ENCODE assay signal across 8 mouse cellular contexts in the genomic region with DNA sequence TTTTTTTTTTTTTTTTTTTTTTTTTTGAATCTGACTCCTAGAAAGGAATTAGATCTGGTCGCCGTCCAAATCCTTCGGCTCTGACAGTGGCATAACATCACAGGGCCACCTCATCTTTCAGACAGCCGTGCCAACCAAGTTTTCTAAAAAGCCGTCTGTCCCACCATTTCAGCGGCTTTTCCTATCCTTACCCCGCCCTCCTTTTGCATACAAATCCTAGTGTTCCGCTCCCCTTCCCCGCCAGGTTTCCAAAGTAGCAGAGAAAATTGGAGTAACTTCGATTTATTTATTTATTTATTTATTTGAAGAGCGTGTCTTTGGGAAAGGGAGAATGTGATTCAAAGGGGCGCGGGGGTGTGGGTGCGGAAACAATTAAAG. TPM values are rescaled to one million over a fixed set of nuclear protein-coding genes. Genes with fewer than 3 reads are reported as not detected.
DNase-seq lines count a peak whose midpoint lies in the region; ATAC-seq and TF ChIP-seq lines count a peak whose summit lies in the region.

No protein-coding gene starts in this region.

- no peaks in the 10 kb centered on the region for H3K9me3 ChIP-seq in hindbrain, embryonic 12.5 days (replicated peaks)
- H3K9me3 ChIP-seq in midbrain, embryonic 15.5 days: no peaks in the 10 kb centered on the region

- DNase-seq in layer of hippocampus, adult 2 months (ENCODE audit: low spot score in 2 of 2): no peak
- no peak for DNase-seq in layer of hippocampus, adult 11-12 months (ENCODE audit: low spot score)
- peak; percentile 55 for DNase-seq in embryo, embryonic 11 days
- DNase-seq in natural killer cell, adult 2 months (ENCODE audit: low spot score in 2 of 2): no peak
- DNase-seq in left cerebral cortex, adult 11 months (ENCODE audit: low spot score): no peak
- DNase-seq in right cerebral cortex, postnatal 14 days: no peak

- TF ChIP-seq CTCF in layer of hippocampus, adult 2 months (conservative IDR thresholded peaks at IDR 0.05): 0 out of 2 replicates have a peak, but pooled peaks have one; percentile 3

- H3K4me1 ChIP-seq in hindbrain, embryonic 12.5 days: peaks cover 14% of the 10 kb centered on the region
- H3K4me1 ChIP-seq in midbrain, embryonic 15.5 days: peaks cover 36% of the 10 kb centered on the region

- no peak overlapping the region for H3K9ac ChIP-seq in hindbrain, embryonic 12.5 days
- H3K9ac ChIP-seq in midbrain, embryonic 15.5 days: peak overlapping the region; percentile 92; the same call in 1 of the 2 replicates

- peak overlapping the region; percentile 97; the same call in 1 of the 2 replicates for H3K27ac ChIP-seq in layer of hippocampus, adult 2 months
- H3K27ac ChIP-seq in hindbrain, embryonic 12.5 days: peak overlapping the region; percentile 98; the same call in 1 of the 2 replicates
- peak overlapping the region; percentile 99 for H3K27ac ChIP-seq in midbrain, embryonic 15.5 days

- H3K4me3 ChIP-seq in layer of hippocampus, adult 2 months: peak overlapping the region; percentile 94
- H3K4me3 ChIP-seq in hindbrain, embryonic 12.5 days: peak overlapping the region; percentile 83
- H3K4me3 ChIP-seq in midbrain, embryonic 15.5 days: peak overlapping the region; percentile 86

- peaks cover 4% of the 10 kb centered on the region; the same call in 1 of the 2 replicates for H3K27me3 ChIP-seq in hindbrain, embryonic 12.5 days
- H3K27me3 ChIP-seq in midbrain, embryonic 15.5 days (replicated peaks): no peaks in the 10 kb centered on the region

- H3K36me3 ChIP-seq in hindbrain, embryonic 12.5 days: no peaks in the 10 kb centered on the region
- H3K36me3 ChIP-seq in midbrain, embryonic 15.5 days (replicated peaks): no peaks in the 10 kb centered on the region

- ATAC-seq in hindbrain, embryonic 12.5 days (ENCODE audit: low FRiP score): no peak
- no peak for ATAC-seq in midbrain, embryonic 15.5 days (replicated peaks)

- WGBS in hindbrain, embryonic 12.5 days: 2% methylated on average over 14 of the region's 14 CpGs
- WGBS in midbrain, embryonic 15.5 days: 1% methylated on average over 14 of the region's 14 CpGs

- H3K4me2 ChIP-seq in hindbrain, embryonic 12.5 days (replicated peaks): peak overlapping the region; percentile 95
- H3K4me2 ChIP-seq in midbrain, embryonic 15.5 days: peak overlapping the region; percentile 87

RNA-seq across cellular contexts. Expression of gene Mpped2, which starts 0.7 kb away (rescaled TPM):
- total RNA-seq in layer of hippocampus, adult 2 months (2021): 10 to 100 TPM; 36.9 to 42.7 TPM
- 84.2 and 98.3 TPM in 2 replicates for polyA plus RNA-seq in hindbrain, embryonic 12.5 days (2016; fragmentation: Nextera tagmentation; extraction: Ambion mirVana)
- polyA plus RNA-seq in midbrain, embryonic 15.5 days (2015; fragmentation: Nextera tagmentation; extraction: Ambion mirVana): 150 and 159 TPM in 2 replicates
